Mouse (Mus musculus) heart, adult 2 months (tissue): ENCODE data around the gene Map3k5. TPM values are rescaled to one million over a fixed set of nuclear protein-coding genes. Genes with fewer than 3 reads are reported as not detected.

ENCODE experiments used
- DNase-seq, 2 experiments: peaks; one replicate each; pipeline ENCODE4 v3.0.0; 2021
- H3K27ac ChIP-seq: fragments of 200-600 bp; 2 replicates; pipeline ENCODE4 v1.8.1; 2022
- H3K27me3 ChIP-seq: fragments of 200-500 bp; 2 replicates; pipeline ENCODE4 v1.6.1; 2012; ENCODE audit warnings: mild to moderate bottlenecking, low read length, inconsistent platforms, mixed read lengths; ENCODE audit not compliant: control insufficient read depth, insufficient read depth
- H3K36me3 ChIP-seq: fragments of 200-500 bp; 2 replicates; pipeline ENCODE4 v1.6.1; 2012; ENCODE audit warnings: low read length, inconsistent platforms; ENCODE audit not compliant: control insufficient read depth, insufficient read depth
- H3K4me1 ChIP-seq: fragments of 200-500 bp; 2 replicates; pipeline ENCODE4 v1.6.1; 2011; ENCODE audit warnings: low read length; ENCODE audit not compliant: control insufficient read depth, insufficient read depth
- H3K4me3 ChIP-seq: fragments of 200-600 bp; 2 replicates; pipeline ENCODE4 v1.8.1; 2022
- H3K79me2 ChIP-seq: fragments of 200-500 bp; replicated peaks from 2 replicates; pipeline ENCODE4 v1.6.1; 2012; ENCODE audit warnings: mild to moderate bottlenecking, inconsistent platforms, low read length, moderate library complexity, mixed read lengths; ENCODE audit not compliant: control insufficient read depth, insufficient read depth
- H3K9ac ChIP-seq: fragments of 200-500 bp; 2 replicates; pipeline ENCODE4 v1.6.1; 2012; ENCODE audit warnings: low read depth, mild to moderate bottlenecking, control low read depth, inconsistent platforms, low read length, mixed read lengths
- CTCF ChIP-seq: fragments of 200-600 bp; IDR thresholded peaks from 2 replicates; pipeline ENCODE4 v1.8.1; 2022; ENCODE audit warnings: antibody characterized with exemption, mild to moderate bottlenecking, moderate library complexity
- EP300 ChIP-seq: fragments of 200-500 bp; IDR thresholded peaks from 2 replicates; pipeline ENCODE4 v1.6.1; 2011; ENCODE audit warnings: low read depth, low read length, control low read depth; ENCODE audit not compliant: insufficient read depth
- POLR2A ChIP-seq: fragments of 200-500 bp; IDR thresholded peaks from 2 replicates; pipeline ENCODE4 v1.6.1; 2011; ENCODE audit warnings: mild to moderate bottlenecking, low read depth, low read length, control low read depth; ENCODE audit not compliant: insufficient read depth
- WGBS: fragments of 180-500 bp; shearing (Covaris S2); methylation state at CpG from one replicate; pipeline ENCODE4 v1.1.7; 2018; 5-methylcytosine and 5-hydroxymethylcytosine counted together
- intact Hi-C: fragments of 180-260 bp; cut with DNase I; formaldehyde crosslinking; loops from one replicate; pipeline ENCODE4 v1.15.1; 2025
- polyA plus RNA-seq: library from polyadenylated mRNA; depleted of rRNA; stranded (reverse); fragments of >200 nt; gene quantifications from 2 replicates; pipeline ENCODE4 v1.2.3, GENCODE M21; 2012
- total RNA-seq, 2 experiments: library from RNA; stranded (reverse); gene quantifications; 2 replicates each; pipeline ENCODE4 v1.2.3; 2021

Gene Map3k5
- total and polyA plus RNA-seq, 3 experiments, result 7.6 to 45.3 (median 42.6) TPM

- no peaks in the 10 kb centered on the region for H3K27me3 ChIP-seq
- 78% methylated on average over 3 of the region's 3 CpGs for WGBS
- no peak overlapping the region for H3K4me3 ChIP-seq
- no peak overlapping the region for H3K27ac ChIP-seq
- H3K9ac ChIP-seq, result no peak overlapping the region
- H3K4me1 ChIP-seq, result no peaks in the 10 kb centered on the region; the same call in 1 of the 2 replicates
- no peak for DNase-seq
- no peak for TF ChIP-seq EP300
- no peak for TF ChIP-seq POLR2A
- no peak for TF ChIP-seq CTCF
- intact Hi-C loops, result no loop called here
- peaks cover 5% of the 10 kb centered on the region; the same call in 1 of the 2 replicates for H3K36me3 ChIP-seq
- no peaks in the 10 kb centered on the region for H3K79me2 ChIP-seq
Measured at GRCm38 (mm10) chr10:20092371-20092770, 158.1 kb downstream of the Map3k5 start.

DNA sequence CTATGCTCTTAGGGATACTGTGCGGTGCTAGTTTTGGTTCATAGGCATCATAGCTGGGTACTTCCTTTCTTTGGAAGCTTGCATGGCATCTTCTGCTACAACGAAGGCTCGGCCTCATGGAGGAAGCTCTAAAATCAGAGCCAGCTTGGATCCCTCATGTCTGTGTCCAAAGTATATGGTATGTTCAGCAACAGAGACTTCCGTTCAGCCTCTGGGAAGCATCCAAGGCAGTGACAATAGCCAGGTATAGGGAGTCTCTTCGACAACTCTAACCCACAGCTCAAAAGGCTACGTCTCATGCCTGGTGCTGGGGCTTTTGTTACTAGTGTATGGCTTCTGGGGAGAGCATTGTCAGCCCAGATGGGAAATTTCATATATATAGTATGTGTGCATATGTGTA lies 167.2 kb downstream of the Map3k5 start:
- Histone ChIP-seq H3K79me2 (no peaks in the 10 kb centered on the region), H3K9ac (no peak overlapping the region), H3K27me3 (no peaks in the 10 kb centered on the region), H3K4me1 (peaks cover 8% of the 10 kb centered on the region), H3K4me3 (no peak overlapping the region), H3K36me3 (peaks cover 4% of the 10 kb centered on the region), H3K27ac (no peak overlapping the region)
- no peak for DNase-seq
- WGBS, result 91% methylated on average over 6 of the region's 6 CpGs
- intact Hi-C loops, result loop anchor here (5.0 kb wide), 1 partner anchor 59 kb away; no protein-coding TSS in a partner anchor
- TF ChIP-seq POLR2A (no peak), CTCF (no peak), EP300 (no peak)

DNA sequence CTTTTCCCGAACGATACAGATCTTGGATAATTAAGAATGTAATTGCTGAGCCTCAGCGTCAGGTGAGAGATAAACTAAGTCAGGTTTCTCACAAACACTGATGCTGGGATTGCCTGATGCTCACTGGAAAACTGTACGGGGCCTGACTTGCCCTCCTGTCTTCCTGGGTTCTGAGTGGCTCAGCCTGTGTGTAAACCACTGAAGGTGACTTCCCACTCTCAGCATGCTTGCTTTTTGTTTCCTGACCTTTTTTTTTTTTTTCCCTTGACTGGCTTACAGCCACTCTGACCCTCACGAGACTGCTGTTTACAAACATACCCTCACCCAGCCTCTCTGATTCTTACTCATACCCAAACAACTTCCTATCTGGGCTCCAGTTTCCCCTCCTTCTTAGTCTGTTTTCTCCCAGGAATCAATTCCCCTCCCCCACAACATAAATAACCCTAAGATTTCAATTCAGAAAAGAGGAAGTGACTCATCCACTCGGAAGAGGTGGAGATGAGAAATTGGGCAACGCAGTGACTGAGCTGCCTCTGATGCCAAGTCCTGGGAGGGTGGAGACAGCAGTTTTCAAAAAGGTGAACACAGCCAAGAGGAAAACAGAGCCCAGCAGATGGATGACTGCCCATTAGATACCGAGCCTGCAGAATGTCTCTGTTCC lies 170.1 kb downstream of the Map3k5 start:
- peak overlapping the region; percentile 77 for H3K27ac ChIP-seq
- H3K4me1 ChIP-seq, result peaks cover 8% of the 10 kb centered on the region
- H3K4me3 ChIP-seq, result no peak overlapping the region
- DNase-seq, result peak; percentile 78 to 91
- H3K9ac ChIP-seq, result no peak overlapping the region
- H3K79me2 ChIP-seq, result no peaks in the 10 kb centered on the region
- TF ChIP-seq EP300, result peak; percentile 96
- TF ChIP-seq POLR2A, result no peak
- intact Hi-C loops, result loop anchor here (2.0 to 5.0 kb wide), 2 partner anchors 20 to 62 kb away; no protein-coding TSS in a partner anchor
- WGBS, result 32% methylated on average over 8 of the region's 8 CpGs
- H3K27me3 ChIP-seq, result no peaks in the 10 kb centered on the region
- H3K36me3 ChIP-seq, result peaks cover 4% of the 10 kb centered on the region

GRCm38 (mm10) chr10:20105575-20105974 lies 171.3 kb downstream of the Map3k5 start:
- Histone ChIP-seq H3K4me1 (peaks cover 8% of the 10 kb centered on the region), H3K9ac (no peak overlapping the region), H3K36me3 (peaks cover 4% of the 10 kb centered on the region), H3K4me3 (no peak overlapping the region), H3K27me3 (no peaks in the 10 kb centered on the region), H3K79me2 (no peaks in the 10 kb centered on the region), H3K27ac (peak overlapping the region; percentile 60)
- TF ChIP-seq CTCF (no peak), EP300 (no peak), POLR2A (no peak)
- intact Hi-C loops, result loop anchor here (2.0 kb wide), 1 partner anchor 19 kb away; no protein-coding TSS in a partner anchor
- no peak for DNase-seq
- WGBS, result 74% methylated on average over 4 of the region's 4 CpGs

GRCm38 (mm10) chr10:20107031-20107430 lies 172.8 kb downstream of the Map3k5 start:
- no peaks in the 10 kb centered on the region for H3K79me2 ChIP-seq
- peaks cover 8% of the 10 kb centered on the region for H3K4me1 ChIP-seq
- no peak for TF ChIP-seq POLR2A
- no peak for TF ChIP-seq EP300
- no peak for TF ChIP-seq CTCF
- no peak overlapping the region for H3K9ac ChIP-seq
- WGBS, result 96% methylated on average over 14 of the region's 14 CpGs
- peaks cover 4% of the 10 kb centered on the region for H3K36me3 ChIP-seq
- H3K4me3 ChIP-seq, result no peak overlapping the region
- intact Hi-C loops, result no loop called here
- no peak for DNase-seq
- no peaks in the 10 kb centered on the region for H3K27me3 ChIP-seq
- no peak overlapping the region for H3K27ac ChIP-seq

DNA sequence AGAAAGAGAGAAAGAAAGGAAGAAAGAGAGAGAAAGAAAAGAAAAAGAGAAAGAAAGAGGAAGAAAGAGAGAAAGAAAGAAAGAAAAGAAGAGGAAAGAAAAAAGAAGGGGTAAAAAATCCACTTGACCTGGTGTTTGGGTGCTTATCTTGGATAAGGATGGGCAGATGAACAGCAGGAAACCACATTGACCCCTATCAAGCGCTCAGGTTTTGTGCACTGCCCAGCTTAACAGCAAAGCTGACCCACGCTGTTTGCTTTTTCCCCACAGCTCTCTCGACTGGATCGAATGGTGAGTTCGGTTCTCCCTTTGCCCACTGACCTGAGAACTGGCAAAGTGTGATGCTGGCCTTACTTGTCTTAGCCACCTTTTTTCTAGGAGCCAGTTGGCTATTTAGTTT lies 177.2 kb downstream of the Map3k5 start:
- H3K79me2 ChIP-seq, result no peaks in the 10 kb centered on the region
- no peak overlapping the region for H3K9ac ChIP-seq
- H3K4me3 ChIP-seq, result no peak overlapping the region
- WGBS, result 90% methylated on average over 5 of the region's 5 CpGs
- H3K36me3 ChIP-seq, result no peaks in the 10 kb centered on the region
- TF ChIP-seq EP300 (no peak), POLR2A (no peak), CTCF (no peak)
- H3K27me3 ChIP-seq, result no peaks in the 10 kb centered on the region
- no peak overlapping the region for H3K27ac ChIP-seq
- no peaks in the 10 kb centered on the region for H3K4me1 ChIP-seq
- DNase-seq, result no peak
- intact Hi-C loops, result no loop called here
